Mouse (Mus musculus): ENCODE measurements at regions not wholly inside any gene's neighbourhood (a gene's known extent, or its start where the extent isn't known, plus 50 kb on each side); places are given as distances from the start of the nearest gene placed in this dataset.

DNA sequence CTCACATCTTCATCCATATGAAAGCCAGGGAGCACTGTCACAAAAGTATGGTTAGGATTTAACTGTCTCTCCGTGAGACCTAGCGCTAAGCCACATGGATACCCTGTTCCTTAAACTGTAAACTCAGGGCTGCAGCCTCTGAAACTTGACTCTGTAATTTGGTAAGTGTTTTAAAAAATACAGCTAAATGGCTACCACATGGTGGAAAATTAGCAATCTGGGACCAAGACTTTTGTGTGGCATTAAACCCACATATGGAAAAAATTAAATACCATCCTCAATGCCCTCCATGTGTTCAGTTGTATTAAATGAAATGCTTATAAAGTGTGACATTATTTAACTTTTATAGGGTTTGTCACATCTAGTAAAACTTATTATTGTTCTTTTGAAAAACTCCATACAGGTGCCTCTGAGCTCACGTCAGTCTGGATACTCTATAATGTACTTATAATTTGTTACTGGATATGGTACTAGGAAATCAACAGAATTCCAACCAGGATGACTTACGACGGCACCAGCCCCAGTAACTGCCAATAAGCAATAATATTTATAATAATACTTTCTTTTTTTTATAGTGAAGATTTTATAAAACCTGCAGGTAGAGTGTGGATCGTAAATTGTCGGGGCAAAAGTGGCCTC, 131.0 kb upstream of the Frg1 start:
- TF ChIP-seq POLR2A (IDR thresholded peaks at IDR 0.05; ENCODE audit: low read depth, low read length) (no peak), CTCF (IDR thresholded peaks at IDR 0.05; ENCODE audit: borderline replicate concordance, insufficient read depth, low read length) (no peak)

Measured in embryonic fibroblast, embryonic 13.5 days (primary cell).